Mouse (Mus musculus): Measurements from ENCODE around the gene Tspan32. TPM values are rescaled to one million over a fixed set of nuclear protein-coding genes. Genes with fewer than 3 reads are reported as not detected.

Gene Tspan32
- polyA plus RNA-seq, 1 experiment from 2014 or later: 4.4 TPM

GRCm38 (mm10) chr7:143053961-143054611 is 49.2 kb downstream of the Tspan32 start:
- no peaks in the 10 kb centered on the region for H3K27me3 ChIP-seq (replicated peaks; ENCODE audit: low read depth, poor library complexity, severe bottlenecking)
- peaks cover 45% of the 10 kb centered on the region for H3K36me3 ChIP-seq (replicated peaks)
- no peaks in the 10 kb centered on the region for H3K9me3 ChIP-seq
- H3K4me3 ChIP-seq: peak overlapping the region; percentile 82
- peak overlapping the region; percentile 94 for H3K27ac ChIP-seq (replicated peaks)
- peaks cover 59% of the 10 kb centered on the region for H3K4me1 ChIP-seq
- DNase-seq (ENCODE audit: low spot score): no peak
- WGBS: 63% methylated on average over 11 of the region's 11 CpGs

GRCm38 (mm10) chr7:143054612-143054965 is 49.7 kb downstream of the Tspan32 start:
- H3K36me3 ChIP-seq (replicated peaks): peaks cover 50% of the 10 kb centered on the region
- H3K9me3 ChIP-seq: no peaks in the 10 kb centered on the region
- H3K27me3 ChIP-seq (replicated peaks; ENCODE audit: low read depth, poor library complexity, severe bottlenecking): no peaks in the 10 kb centered on the region
- no peak for DNase-seq (ENCODE audit: low spot score)
- H3K4me1 ChIP-seq: peaks cover 62% of the 10 kb centered on the region
- peak overlapping the region; percentile 82 for H3K4me3 ChIP-seq
- WGBS: 62% methylated on average over 3 of the region's 3 CpGs
- H3K27ac ChIP-seq (replicated peaks): no peak overlapping the region

GRCm38 (mm10) chr7:143055001-143055400 is 50.2 kb downstream of the Tspan32 start:
- Histone ChIP-seq H3K4me3 (peak overlapping the region; percentile 82), H3K4me1 (peaks cover 62% of the 10 kb centered on the region), H3K9me3 (no peaks in the 10 kb centered on the region), H3K27ac (replicated peaks) (peak overlapping the region; percentile 16; the same call in 1 of the 2 replicates), H3K36me3 (replicated peaks) (peaks cover 52% of the 10 kb centered on the region), H3K27me3 (replicated peaks; ENCODE audit: low read depth, poor library complexity, severe bottlenecking) (no peaks in the 10 kb centered on the region)
- no peak for DNase-seq (ENCODE audit: low spot score)
- 88% methylated on average over 3 of the region's 3 CpGs for WGBS

GRCm38 (mm10) chr7:143055499-143056186 is 50.8 kb downstream of the Tspan32 start:
- H3K27ac ChIP-seq (replicated peaks): peak overlapping the region; percentile 36
- peaks cover 62% of the 10 kb centered on the region for H3K4me1 ChIP-seq
- DNase-seq (ENCODE audit: low spot score): no peak
- no peaks in the 10 kb centered on the region for H3K9me3 ChIP-seq
- peak overlapping the region; percentile 82; the same call in 1 of the 2 replicates for H3K4me3 ChIP-seq
- H3K27me3 ChIP-seq (replicated peaks; ENCODE audit: low read depth, poor library complexity, severe bottlenecking): no peaks in the 10 kb centered on the region
- peaks cover 59% of the 10 kb centered on the region for H3K36me3 ChIP-seq (replicated peaks)
- WGBS: 77% methylated on average over 11 of the region's 11 CpGs

- Histone ChIP-seq H3K27ac (replicated peaks) (no peak overlapping the region), H3K27me3 (replicated peaks; ENCODE audit: low read depth, poor library complexity, severe bottlenecking) (no peaks in the 10 kb centered on the region), H3K9me3 (no peaks in the 10 kb centered on the region), H3K4me1 (peaks cover 59% of the 10 kb centered on the region), H3K36me3 (replicated peaks) (peaks cover 72% of the 10 kb centered on the region), H3K4me3 (no peak overlapping the region)
- 91% methylated on average over 5 of the region's 5 CpGs for WGBS
- DNase-seq (ENCODE audit: low spot score): no peak
Measured at GRCm38 (mm10) chr7:143057023-143057422, 52.2 kb downstream of the Tspan32 start.

GRCm38 (mm10) chr7:143057667-143058220 is 52.9 kb downstream of the Tspan32 start:
- Histone ChIP-seq H3K9me3 (no peaks in the 10 kb centered on the region), H3K36me3 (replicated peaks) (peaks cover 80% of the 10 kb centered on the region), H3K27ac (replicated peaks) (no peak overlapping the region; the same call in 1 of the 2 replicates), H3K4me3 (no peak overlapping the region), H3K4me1 (peaks cover 54% of the 10 kb centered on the region), H3K27me3 (replicated peaks; ENCODE audit: low read depth, poor library complexity, severe bottlenecking) (no peaks in the 10 kb centered on the region)
- 81% methylated on average over 9 of the region's 9 CpGs for WGBS
- DNase-seq (ENCODE audit: low spot score): no peak

GRCm38 (mm10) chr7:143058221-143058697 is 53.4 kb downstream of the Tspan32 start:
- Histone ChIP-seq H3K4me1 (peaks cover 53% of the 10 kb centered on the region), H3K4me3 (no peak overlapping the region), H3K36me3 (replicated peaks) (peaks cover 85% of the 10 kb centered on the region), H3K9me3 (no peaks in the 10 kb centered on the region), H3K27me3 (replicated peaks; ENCODE audit: low read depth, poor library complexity, severe bottlenecking) (no peaks in the 10 kb centered on the region), H3K27ac (replicated peaks) (no peak overlapping the region; the same call in 1 of the 2 replicates)
- 69% methylated on average over 5 of the region's 5 CpGs for WGBS
- DNase-seq (ENCODE audit: low spot score): no peak

- Histone ChIP-seq H3K4me3 (no peak overlapping the region), H3K4me1 (peaks cover 42% of the 10 kb centered on the region), H3K9me3 (no peaks in the 10 kb centered on the region), H3K27me3 (replicated peaks; ENCODE audit: low read depth, poor library complexity, severe bottlenecking) (no peaks in the 10 kb centered on the region), H3K36me3 (replicated peaks) (peaks cover 95% of the 10 kb centered on the region), H3K27ac (replicated peaks) (peak overlapping the region; percentile 51; the same call in 1 of the 2 replicates)
- no peak for DNase-seq (ENCODE audit: low spot score)
- 81% methylated on average over 5 of the region's 5 CpGs for WGBS
Measured at GRCm38 (mm10) chr7:143059202-143059870, 54.5 kb downstream of the Tspan32 start.

- DNase-seq (ENCODE audit: low spot score): no peak
- 93% methylated on average over 2 of the region's 2 CpGs for WGBS
- Histone ChIP-seq H3K27me3 (replicated peaks; ENCODE audit: low read depth, poor library complexity, severe bottlenecking) (no peaks in the 10 kb centered on the region), H3K4me1 (peaks cover 18% of the 10 kb centered on the region), H3K36me3 (replicated peaks) (peaks cover 98% of the 10 kb centered on the region), H3K4me3 (no peak overlapping the region), H3K9me3 (no peaks in the 10 kb centered on the region), H3K27ac (replicated peaks) (no peak overlapping the region)
Measured at GRCm38 (mm10) chr7:143062704-143063103, 57.9 kb downstream of the Tspan32 start.

GRCm38 (mm10) chr7:143064226-143064625 is 59.4 kb downstream of the Tspan32 start:
- peaks cover 16% of the 10 kb centered on the region for H3K4me1 ChIP-seq
- H3K27me3 ChIP-seq (replicated peaks; ENCODE audit: low read depth, poor library complexity, severe bottlenecking): no peaks in the 10 kb centered on the region
- WGBS: 78% methylated on average over 6 of the region's 6 CpGs
- no peak for DNase-seq (ENCODE audit: low spot score)
- no peaks in the 10 kb centered on the region for H3K9me3 ChIP-seq
- H3K4me3 ChIP-seq: no peak overlapping the region
- peaks cover 89% of the 10 kb centered on the region for H3K36me3 ChIP-seq (replicated peaks)
- no peak overlapping the region for H3K27ac ChIP-seq (replicated peaks)

GRCm38 (mm10) chr7:143065692-143066091 is 60.8 kb downstream of the Tspan32 start:
- H3K9me3 ChIP-seq: no peaks in the 10 kb centered on the region
- H3K4me3 ChIP-seq: no peak overlapping the region
- H3K36me3 ChIP-seq (replicated peaks): peaks cover 82% of the 10 kb centered on the region
- H3K27ac ChIP-seq (replicated peaks): no peak overlapping the region
- no peaks in the 10 kb centered on the region for H3K27me3 ChIP-seq (replicated peaks; ENCODE audit: low read depth, poor library complexity, severe bottlenecking)
- H3K4me1 ChIP-seq: peaks cover 23% of the 10 kb centered on the region
- WGBS: 93% methylated on average over 2 of the region's 2 CpGs
- DNase-seq (ENCODE audit: low spot score): no peak

- Histone ChIP-seq H3K4me3 (no peak overlapping the region), H3K36me3 (replicated peaks) (peaks cover 76% of the 10 kb centered on the region), H3K27me3 (replicated peaks; ENCODE audit: low read depth, poor library complexity, severe bottlenecking) (no peaks in the 10 kb centered on the region), H3K27ac (replicated peaks) (no peak overlapping the region; the same call in 1 of the 2 replicates), H3K9me3 (no peaks in the 10 kb centered on the region), H3K4me1 (peaks cover 29% of the 10 kb centered on the region)
- WGBS: 79% methylated on average over 2 of the region's 2 CpGs
- no peak for DNase-seq (ENCODE audit: low spot score)
Measured at GRCm38 (mm10) chr7:143067469-143067868, 62.6 kb downstream of the Tspan32 start.
